Mouse (Mus musculus) urinary bladder, postnatal 10 days (tissue): ENCODE data around the gene Gm15293.
"Not testable (repeated sequence)": the region's sequence is repeated elsewhere in the genome, so short reads cannot be mapped to it uniquely, and the experiment has no call there.

ENCODE experiments used
- DNase-seq: peaks from one replicate; pipeline ENCODE4 v3.0.0; 2022; ENCODE audit warnings: low spot score

Gm15293 gene

GRCm38 (mm10) chr8:21201261-21201660, at the start of gene Gm15293:
Gene Gm15293, plus strand, starts transcription at chr8:21201561.
- not testable (repeated sequence) for DNase-seq

GRCm38 (mm10) chr8:21161977-21162376, 39.4 kb upstream of the Gm15293 start, which contains the start of gene Defa22:
Gene Defa22, plus strand, starts transcription at chr8:21162277.
- DNase-seq, result not testable (repeated sequence)

- DNase-seq, result not testable (repeated sequence)
These were observed 10.0 kb upstream of the Gm15293 start, which contains the start of gene Defa31 for GRCm38 (mm10) chr8:21191314-21191713. Gene Defa31, plus strand, starts transcription at chr8:21191614.
